Mouse (Mus musculus) lung, adult 2 months (tissue): ENCODE data around the gene Mgat5. TPM values are rescaled to one million over a fixed set of nuclear protein-coding genes. Genes with fewer than 3 reads are reported as not detected.

ENCODE experiments used
- DNase-seq: peaks from one replicate; pipeline ENCODE4 v3.0.0; 2022
- H3K4me1 ChIP-seq: fragments of 200-500 bp; 2 replicates; pipeline ENCODE4 v1.6.1; 2011; ENCODE audit warnings: low read length; ENCODE audit not compliant: control insufficient read depth, insufficient read depth
- H3K4me3 ChIP-seq: fragments of 200-500 bp; replicated peaks from 2 replicates; pipeline ENCODE3; 2011; ENCODE audit warnings: low read depth, mild to moderate bottlenecking, control low read depth, low read length; ENCODE audit errors: extremely low read depth
- CTCF ChIP-seq: fragments of 200-500 bp; IDR thresholded peaks from 2 replicates; pipeline ENCODE4 v1.5.1; 2011; ENCODE audit warnings: mild to moderate bottlenecking, low read length, control low read depth; ENCODE audit not compliant: insufficient read depth
- POLR2A ChIP-seq: fragments of 200-500 bp; IDR thresholded peaks from 2 replicates; pipeline ENCODE4 v1.6.1; 2011; ENCODE audit warnings: low read depth, mild to moderate bottlenecking, control low read depth, low read length, borderline replicate concordance; ENCODE audit errors: extremely low read depth
- WGBS: fragments of 180-500 bp; shearing (Covaris S2); methylation state at CpG from one replicate; pipeline ENCODE4 v1.1.7; 2018; 5-methylcytosine and 5-hydroxymethylcytosine counted together
- polyA plus RNA-seq: library from polyadenylated mRNA; depleted of rRNA; stranded (reverse); fragments of >200 nt; gene quantifications from 2 replicates; pipeline ENCODE4 v1.2.3, GENCODE M21; 2012

Gene Mgat5
- polyA plus RNA-seq, 1 experiment = 9.0 TPM

DNA sequence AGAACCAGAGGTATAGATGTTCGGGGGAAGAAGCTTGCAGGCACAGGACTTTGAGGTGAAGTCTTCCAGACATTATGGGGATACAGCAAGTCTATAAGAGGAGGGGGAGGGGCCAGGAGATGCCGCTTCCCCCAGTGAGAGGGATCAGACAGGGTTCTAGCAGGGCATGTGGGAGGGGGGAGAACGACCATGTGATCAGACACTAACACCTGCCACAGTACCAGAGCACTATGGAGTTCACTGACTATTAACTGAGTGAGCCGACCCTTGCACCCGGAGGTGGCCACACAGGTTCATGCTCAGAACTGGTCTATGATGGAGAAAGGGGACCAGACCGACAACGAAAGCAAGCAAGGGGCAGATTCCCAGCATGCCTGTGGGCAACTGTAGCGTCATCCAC lies 318.5 kb downstream of the Mgat5 start:
- H3K4me3 ChIP-seq = no peak overlapping the region
- H3K4me1 ChIP-seq = no peaks in the 10 kb centered on the region; the same call in 1 of the 2 replicates
- DNase-seq = no peak
- WGBS = 74% methylated on average over 8 of the region's 8 CpGs
- TF ChIP-seq CTCF (no peak), POLR2A (no peak)

GRCm38 (mm10) chr1:127530849-127531580 lies 326.2 kb downstream of the Mgat5 start:
- WGBS = 47% methylated on average over 14 of the region's 14 CpGs
- no peak for DNase-seq
- TF ChIP-seq CTCF (no peak), POLR2A (no peak)
- Histone ChIP-seq H3K4me1 (no peaks in the 10 kb centered on the region), H3K4me3 (no peak overlapping the region)

- 74% methylated on average over 5 of the region's 5 CpGs for WGBS
- H3K4me1 ChIP-seq = no peaks in the 10 kb centered on the region
These were observed 326.9 kb downstream of the Mgat5 start for GRCm38 (mm10) chr1:127531723-127532122.

GRCm38 (mm10) chr1:127536448-127536847 lies 331.6 kb downstream of the Mgat5 start:
- TF ChIP-seq POLR2A (no peak), CTCF (no peak)
- 34% methylated on average over 5 of the region's 5 CpGs for WGBS
- H3K4me1 ChIP-seq = no peaks in the 10 kb centered on the region
- DNase-seq = no peak
- no peak overlapping the region for H3K4me3 ChIP-seq

More at GRCm38 (mm10) chr1:127531723-127532122, 326.9 kb downstream of the Mgat5 start:
- DNase-seq = no peak
- TF ChIP-seq POLR2A = no peak
- no peak for TF ChIP-seq CTCF
- H3K4me3 ChIP-seq = no peak overlapping the region

GRCm38 (mm10) chr1:127537204-127538038 lies 332.6 kb downstream of the Mgat5 start:
- no peak for DNase-seq
- TF ChIP-seq CTCF (no peak), POLR2A (no peak)
- 41% methylated on average over 17 of the region's 17 CpGs for WGBS
- Histone ChIP-seq H3K4me3 (no peak overlapping the region), H3K4me1 (no peaks in the 10 kb centered on the region)
